Mouse (Mus musculus) Patski (cell line): ENCODE results near the gene Kif1b. TPM values are rescaled to one million over a fixed set of nuclear protein-coding genes. Genes with fewer than 3 reads are reported as not detected.

ENCODE experiments used
- ATAC-seq: fragments of 100-300 bp; one replicate; pipeline ENCODE4 v1.8.0; 2021
- CTCF ChIA-PET: fragments of 350-600 bp; sonication (Branson Sonifier 250); formaldehyde crosslinking; loops from one replicate; lab custom pipeline; 2022; ENCODE audit warnings: inconsistent platforms; lab: Charles Lee
- POLR2A ChIA-PET: fragments of 350-600 bp; sonication (Branson Sonifier 250); formaldehyde crosslinking; loops from one replicate; lab custom pipeline; 2022; ENCODE audit warnings: antibody characterized with exemption, inconsistent platforms; lab: Charles Lee
- DNase-seq: peaks from one replicate; pipeline ENCODE4 v3.0.0-alpha.2; 2011; ENCODE audit warnings: low read depth, low spot score
- H3K27me3 ChIP-seq: fragments of 371-371 bp; one replicate; pipeline ENCODE4 v1.5.1; 2021
- CTCF ChIP-seq: fragments of 100-300 bp; IDR thresholded peaks from one replicate; pipeline ENCODE4 v1.5.1; 2021
- in situ Hi-C: fragments of 300-500 bp; cut with MboI; formaldehyde crosslinking; loops from 3 replicates; pipeline ENCODE4 v1.11.1; 2018; ENCODE audit warnings: low pct_unique_long_range_greater_than_20kb, mixed read lengths
- polyA plus RNA-seq: library from polyadenylated mRNA; unstranded; gene quantifications from one replicate; pipeline ENCODE4 v1.2.3, GENCODE M21; 2021

The Kif1b gene
- polyA plus RNA-seq, 1 experiment from 2014 or later: 32.9 TPM

DNA sequence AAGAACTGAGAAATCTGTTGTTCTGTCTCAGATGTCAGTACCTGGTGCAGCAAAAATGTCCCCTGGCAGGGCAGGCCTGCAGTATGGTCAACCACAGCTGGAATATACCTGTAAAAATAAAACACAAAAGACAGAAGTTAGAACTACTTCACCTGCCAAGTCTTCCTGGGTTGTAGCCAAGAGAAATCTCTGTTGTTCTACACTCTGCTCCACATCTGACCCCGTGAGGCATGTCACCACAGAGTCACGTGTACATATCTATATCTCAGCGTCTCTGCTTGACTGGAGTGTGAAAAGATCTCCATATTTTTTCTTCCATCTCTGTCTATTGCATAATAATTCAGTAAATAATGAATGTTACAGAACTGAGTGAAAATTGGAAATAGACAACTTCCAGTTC is 105.0 kb downstream of the Kif1b start:
- POLR2A ChIA-PET: no interaction called here
- H3K27me3 ChIP-seq: no peaks in the 10 kb centered on the region
- ATAC-seq (no peak), DNase-seq (no peak)
- CTCF ChIA-PET: no interaction called here
- no peak for TF ChIP-seq CTCF
- in situ Hi-C loops: no loop called here

DNA sequence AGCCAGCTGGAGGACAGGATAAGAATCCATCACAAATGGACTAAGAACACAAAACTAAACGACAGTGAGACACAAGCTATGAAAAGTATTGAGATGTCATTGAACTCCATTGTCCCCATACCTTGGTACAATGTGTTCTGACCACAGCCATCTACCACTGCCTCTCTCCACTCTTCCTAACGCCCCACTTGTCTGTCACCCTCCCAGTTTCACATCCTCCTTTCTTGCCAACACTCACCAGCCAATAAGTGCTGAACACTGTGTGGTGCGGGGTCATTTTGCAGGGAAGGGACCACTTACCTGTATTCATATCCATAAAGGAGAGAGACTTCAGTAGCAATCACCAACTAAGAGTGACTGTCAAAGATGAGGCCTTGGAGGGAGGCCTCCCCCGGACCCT is 106.4 kb downstream of the Kif1b start:
- no peak for TF ChIP-seq CTCF
- DNase-seq (no peak), ATAC-seq (no peak)
- in situ Hi-C loops: no loop called here
- ChIA-PET POLR2A (interaction anchor here (1.0 kb wide), 1 partner anchor 178 kb away, joined by 3 read pairs; no protein-coding TSS in a partner anchor), CTCF (no interaction called here)
- no peaks in the 10 kb centered on the region for H3K27me3 ChIP-seq

DNA sequence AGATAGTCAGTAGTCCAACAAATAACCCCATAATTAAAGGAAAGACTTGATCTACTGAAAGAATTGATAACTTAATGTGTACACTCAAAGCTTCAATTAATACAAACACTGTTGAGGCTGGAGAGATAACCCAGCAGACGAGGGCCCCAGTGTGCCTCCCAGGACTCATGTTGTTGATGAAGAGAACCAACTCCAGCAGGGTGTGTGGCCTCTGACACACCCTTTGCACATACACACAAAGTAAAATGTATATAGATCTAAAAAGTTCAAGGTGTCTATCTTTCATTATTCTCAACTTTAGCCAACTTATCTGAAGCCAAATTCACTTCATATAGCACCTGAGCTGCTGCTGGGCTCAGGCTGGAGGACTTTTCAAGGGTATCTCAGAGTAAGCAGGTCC is 110.3 kb downstream of the Kif1b start:
- ATAC-seq: no peak
- ChIA-PET CTCF (no interaction called here), POLR2A (interaction anchor here (1.7 kb wide), 1 partner anchor 11 kb away, joined by 4 read pairs; no protein-coding TSS in a partner anchor)
- in situ Hi-C loops: no loop called here
- H3K27me3 ChIP-seq: no peaks in the 10 kb centered on the region
- no peak for TF ChIP-seq CTCF
- no peak for DNase-seq

DNA sequence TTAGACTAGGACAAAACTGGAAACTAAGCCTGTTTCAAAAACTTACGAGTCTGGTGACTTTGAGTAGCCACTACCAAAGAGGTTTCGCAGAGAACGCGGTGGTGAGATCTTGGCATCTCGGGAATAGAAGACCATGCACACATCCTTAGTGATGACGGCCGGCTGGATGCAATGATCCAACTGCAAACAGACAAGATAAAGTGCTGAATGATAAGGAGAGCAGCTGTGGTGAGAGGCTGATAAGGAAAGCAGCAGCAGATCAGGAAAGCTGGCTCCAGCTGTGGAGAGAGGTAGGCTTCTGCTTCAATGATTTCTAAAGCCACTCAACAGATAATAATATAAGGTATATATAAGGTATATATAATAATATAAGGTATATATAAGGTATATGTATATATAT is 116.4 kb downstream of the Kif1b start:
- H3K27me3 ChIP-seq: no peaks in the 10 kb centered on the region
- in situ Hi-C loops: no loop called here
- POLR2A ChIA-PET: no interaction called here
- CTCF ChIA-PET: interaction anchor here (1.1 to 1.6 kb wide), 2 partner anchors 8 to 47 kb away, joined by 3 read pairs; no protein-coding TSS in a partner anchor
- no peak for ATAC-seq
- no peak for DNase-seq
- no peak for TF ChIP-seq CTCF

DNA sequence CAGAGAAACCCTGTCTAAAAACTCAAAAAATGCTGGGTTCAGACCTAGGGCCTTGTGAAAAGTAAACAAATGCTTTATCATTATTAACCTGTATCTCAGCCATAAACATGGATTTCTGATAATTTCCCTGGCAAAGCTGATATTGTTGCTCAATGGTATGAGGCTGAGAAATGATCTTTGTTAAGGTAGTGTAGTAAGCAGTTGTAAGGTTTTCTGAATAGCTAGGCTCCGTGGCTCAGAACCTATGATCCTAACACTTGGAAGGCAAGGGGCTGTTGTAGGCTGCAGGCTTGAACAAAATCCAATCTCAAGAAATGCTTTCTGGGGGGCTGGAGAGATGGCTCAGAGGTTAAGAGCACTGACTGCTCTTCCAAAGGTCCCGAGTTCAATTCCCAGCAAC is 118.9 kb downstream of the Kif1b start:
- DNase-seq (no peak), ATAC-seq (no peak)
- no peaks in the 10 kb centered on the region for H3K27me3 ChIP-seq
- in situ Hi-C loops: no loop called here
- ChIA-PET POLR2A (no interaction called here), CTCF (no interaction called here)
- TF ChIP-seq CTCF: no peak

DNA sequence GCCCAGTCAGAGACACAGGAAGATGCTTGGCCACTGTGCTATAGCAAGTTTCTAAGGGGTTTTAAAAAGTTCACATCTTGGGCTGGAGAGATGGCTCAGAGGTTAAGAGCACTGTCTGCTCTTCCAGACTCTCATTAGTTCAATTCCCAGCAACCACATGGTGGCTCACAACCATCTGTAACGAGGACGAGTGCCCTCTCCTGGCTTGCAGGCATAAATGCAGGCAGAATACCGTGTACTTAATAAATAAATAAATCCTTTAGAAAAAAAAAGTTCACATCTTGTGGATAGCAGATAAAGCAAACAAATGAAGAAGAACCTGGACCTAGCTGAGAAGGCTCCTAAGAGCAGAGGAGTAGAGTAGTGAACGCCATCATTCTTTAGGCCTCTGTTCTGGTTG is 124.7 kb downstream of the Kif1b start:
- ATAC-seq (no peak), DNase-seq (no peak)
- ChIA-PET POLR2A (interaction anchor here (0.6 kb wide), 1 partner anchor 125 kb away, joined by 3 read pairs; no protein-coding TSS in a partner anchor), CTCF (interaction anchor here (0.7 to 2.7 kb wide), 6 partner anchors 9 to 38 kb away, joined by 3 to 9 read pairs (median 4); no protein-coding TSS in a partner anchor)
- in situ Hi-C loops: no loop called here
- H3K27me3 ChIP-seq: no peaks in the 10 kb centered on the region
- peak; percentile 53 for TF ChIP-seq CTCF

DNA sequence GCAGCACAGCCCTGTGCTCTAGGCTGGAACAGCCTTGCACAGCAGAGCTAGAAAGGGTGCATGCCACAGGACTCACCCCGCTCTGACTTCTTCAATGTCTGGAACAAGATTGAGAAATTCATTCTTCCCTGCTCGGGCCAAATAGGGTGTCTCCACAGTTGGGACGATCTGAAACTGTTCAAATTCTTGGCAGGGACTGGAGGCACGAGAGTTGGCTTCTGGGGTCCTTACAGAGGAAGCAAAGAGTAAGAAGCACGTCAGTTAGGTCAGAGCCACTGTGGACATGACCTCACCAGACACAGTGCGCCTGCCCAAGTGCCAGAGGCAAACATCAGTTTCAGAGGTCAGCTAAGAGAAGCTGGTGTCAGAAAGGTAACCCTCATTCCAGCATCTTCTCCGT is 125.3 kb downstream of the Kif1b start:
- CTCF ChIA-PET: interaction anchor here (1.0 to 2.7 kb wide), 3 partner anchors 10 to 38 kb away, joined by 3 to 9 read pairs (median 4); no protein-coding TSS in a partner anchor
- TF ChIP-seq CTCF: no peak
- ATAC-seq (no peak), DNase-seq (no peak)
- POLR2A ChIA-PET: interaction anchor here (0.6 kb wide), 1 partner anchor 126 kb away, joined by 3 read pairs; no protein-coding TSS in a partner anchor
- H3K27me3 ChIP-seq: no peaks in the 10 kb centered on the region
- in situ Hi-C loops: no loop called here

DNA sequence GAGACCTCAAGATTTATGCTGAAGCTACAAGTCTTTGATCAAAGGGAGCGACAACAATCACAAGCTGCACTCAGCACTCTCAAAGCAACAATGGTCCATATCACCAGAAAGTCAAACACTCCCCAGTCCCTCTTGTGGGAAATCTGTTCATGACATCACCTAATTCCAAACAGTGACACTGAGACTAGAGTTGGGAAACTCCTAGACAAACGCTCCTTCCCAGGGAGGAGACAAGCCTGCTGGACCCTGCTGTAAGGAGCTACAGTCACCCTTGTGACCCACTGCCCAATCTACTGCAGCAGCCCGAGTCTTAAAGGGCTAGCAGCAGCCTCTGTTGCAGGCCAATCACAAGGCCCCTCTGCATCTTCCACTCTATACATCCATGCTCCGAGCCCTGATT is 127.9 kb downstream of the Kif1b start:
- POLR2A ChIA-PET: no interaction called here
- no peaks in the 10 kb centered on the region for H3K27me3 ChIP-seq
- TF ChIP-seq CTCF: no peak
- CTCF ChIA-PET: interaction anchor here (0.9 kb wide), 1 partner anchor 35 kb away, joined by 5 read pairs; no protein-coding TSS in a partner anchor
- in situ Hi-C loops: no loop called here
- DNase-seq (no peak), ATAC-seq (no peak)

DNA sequence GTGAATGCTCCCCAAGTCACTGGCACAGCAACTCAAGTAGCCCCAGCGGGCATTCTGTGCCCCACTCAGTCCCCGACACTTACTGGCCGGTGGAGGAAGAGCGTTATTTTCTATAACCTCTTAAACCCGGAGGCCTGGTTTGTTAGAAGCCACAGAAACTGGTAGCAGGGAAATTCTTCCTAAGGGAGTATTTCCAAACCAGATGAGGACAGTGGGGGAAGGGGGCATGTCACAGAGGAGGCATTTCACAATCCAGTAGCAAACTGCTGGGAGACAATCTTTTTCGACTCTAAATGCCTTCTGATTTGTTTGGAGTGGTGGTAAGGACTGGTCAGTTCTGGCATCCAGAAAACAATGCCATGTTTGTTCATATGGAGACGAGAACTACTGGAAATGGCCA is 128.3 kb downstream of the Kif1b start:
- ATAC-seq: no peak
- CTCF ChIA-PET: interaction anchor here (0.9 kb wide), 1 partner anchor 35 kb away, joined by 5 read pairs; no protein-coding TSS in a partner anchor
- no peaks in the 10 kb centered on the region for H3K27me3 ChIP-seq
- TF ChIP-seq CTCF: no peak
- in situ Hi-C loops: no loop called here
- no peak for DNase-seq
- POLR2A ChIA-PET: no interaction called here

DNA sequence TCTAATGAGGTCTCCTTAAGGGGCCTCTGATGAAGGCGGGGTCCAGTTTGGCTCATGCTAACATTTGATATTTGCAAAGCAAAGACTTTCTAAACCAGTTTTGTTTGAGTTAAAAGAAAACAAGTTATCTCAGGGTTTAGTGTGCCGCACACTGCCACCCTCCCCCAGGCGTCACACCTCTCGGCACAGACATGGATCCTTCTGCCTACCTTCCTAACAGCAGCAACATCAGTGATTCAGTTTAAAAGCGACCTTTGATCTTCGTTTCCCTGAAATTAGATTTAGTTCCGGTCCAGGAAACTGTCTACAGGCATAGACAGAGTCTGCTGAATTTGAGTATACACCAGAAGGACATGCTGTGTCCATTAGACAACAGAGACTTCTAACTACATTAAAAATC is 129.2 kb downstream of the Kif1b start:
- ATAC-seq: no peak
- in situ Hi-C loops: no loop called here

DNA sequence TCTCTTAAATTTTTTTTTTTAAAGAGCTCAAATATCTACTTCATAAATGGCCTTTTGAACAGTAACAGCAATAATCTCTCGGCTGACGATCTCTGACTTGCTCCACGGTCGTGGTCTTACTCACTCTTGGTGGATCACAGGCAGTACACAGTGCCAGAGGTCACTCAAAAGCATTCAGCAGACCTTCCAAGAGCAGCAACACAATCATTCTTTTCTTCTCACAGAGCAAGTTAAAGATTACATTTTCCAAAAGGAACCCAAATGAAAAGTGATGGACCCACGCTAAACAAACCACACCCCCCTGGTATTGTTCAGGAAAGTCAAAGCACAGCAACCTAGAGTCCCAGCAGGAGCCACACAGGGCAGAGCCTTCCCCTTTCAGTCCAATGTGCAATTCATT is 130.4 kb downstream of the Kif1b start:
- ChIA-PET CTCF (interaction anchor here (1.4 kb wide), 1 partner anchor 8 kb away, joined by 3 read pairs; no protein-coding TSS in a partner anchor), POLR2A (no interaction called here)
- no peak for TF ChIP-seq CTCF
- H3K27me3 ChIP-seq: no peaks in the 10 kb centered on the region
- no peak for ATAC-seq
- in situ Hi-C loops: no loop called here
- DNase-seq: no peak

More for the DNA sequence above, 129.2 kb downstream of the Kif1b start:
- no peak for TF ChIP-seq CTCF
- ChIA-PET CTCF (interaction anchor here (1.1 kb wide), 1 partner anchor 24 kb away, joined by 3 read pairs; no protein-coding TSS in a partner anchor), POLR2A (no interaction called here)
- H3K27me3 ChIP-seq: no peaks in the 10 kb centered on the region
- no peak for DNase-seq
